Mouse (Mus musculus): ENCODE data around the gene Tex36.

Tex36 gene

DNA sequence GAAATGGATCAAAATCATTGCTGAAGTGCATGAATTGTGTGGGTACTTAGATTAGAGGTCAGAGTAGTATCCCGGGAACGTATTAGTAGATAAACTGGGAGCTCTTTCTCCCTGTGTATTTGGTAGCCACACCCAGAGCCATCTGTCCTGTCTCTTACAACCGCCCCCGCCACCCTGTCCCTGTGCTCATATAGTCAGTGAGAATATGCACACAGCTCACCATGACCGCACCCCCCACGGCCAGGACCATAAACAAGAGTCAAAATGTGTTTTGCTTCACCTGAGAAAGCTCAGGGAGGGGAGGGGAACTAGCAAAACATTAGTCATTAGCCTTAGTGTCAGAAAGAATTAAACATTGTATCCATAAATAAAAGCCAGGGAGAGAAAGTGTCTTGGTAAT is 18.7 kb downstream of the Tex36 start:
- DNase-seq = no peak

DNA sequence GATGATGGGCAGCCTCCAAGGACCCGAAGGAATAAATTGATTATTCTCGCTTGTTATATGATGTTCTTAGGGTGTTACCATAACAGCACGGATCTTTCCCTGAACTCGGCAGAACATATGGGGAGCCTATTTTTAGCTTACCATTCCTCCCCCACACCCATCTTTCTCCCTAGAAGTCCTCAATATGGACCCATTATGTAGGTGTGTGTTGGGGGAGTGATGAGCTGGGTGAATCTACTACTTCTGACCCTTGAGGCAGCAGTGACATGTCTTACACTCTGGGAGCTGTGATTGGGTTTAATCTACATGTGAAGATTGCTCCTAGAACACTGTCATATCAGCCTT is 21.7 kb downstream of the Tex36 start:
- no peak for DNase-seq

DNA sequence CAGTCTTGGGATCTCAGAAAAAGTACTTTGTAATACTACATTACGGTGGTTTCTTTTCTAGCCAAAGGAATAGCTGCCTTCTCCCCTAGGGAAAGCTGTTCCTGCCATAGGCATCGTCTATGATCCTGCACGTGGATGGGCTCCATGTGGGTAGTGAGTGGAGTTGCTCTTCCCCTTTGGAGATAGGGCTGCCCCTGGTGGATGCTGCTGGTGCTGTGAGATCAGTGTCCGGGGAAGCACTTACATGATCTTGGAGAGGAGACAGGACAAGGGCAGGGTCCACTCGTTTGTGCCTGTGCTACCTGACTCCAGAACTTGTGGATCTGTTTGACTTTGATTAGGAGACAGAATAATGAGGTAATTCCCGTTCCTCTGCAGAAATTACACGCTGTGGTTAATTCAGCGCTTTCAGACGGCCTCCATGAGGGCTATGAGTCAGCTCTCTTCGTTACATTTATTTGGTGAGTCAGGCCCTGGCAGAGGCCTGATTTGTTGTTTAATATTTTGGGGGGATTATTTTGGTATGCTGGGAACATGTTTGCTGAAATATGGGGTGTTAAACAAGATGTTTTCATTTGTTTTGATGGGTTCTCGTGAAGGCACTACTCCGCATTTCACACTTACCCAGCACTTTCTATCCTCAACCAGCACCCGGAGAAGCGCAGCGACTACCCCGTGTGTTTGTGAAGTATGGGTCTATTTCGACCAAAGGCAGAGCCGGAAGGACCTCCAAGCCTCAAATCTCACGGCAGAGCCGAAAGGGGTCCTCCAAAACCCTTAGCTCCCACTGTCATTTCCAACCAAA is 22.3 kb downstream of the Tex36 start:
- DNase-seq = no peak

DNA sequence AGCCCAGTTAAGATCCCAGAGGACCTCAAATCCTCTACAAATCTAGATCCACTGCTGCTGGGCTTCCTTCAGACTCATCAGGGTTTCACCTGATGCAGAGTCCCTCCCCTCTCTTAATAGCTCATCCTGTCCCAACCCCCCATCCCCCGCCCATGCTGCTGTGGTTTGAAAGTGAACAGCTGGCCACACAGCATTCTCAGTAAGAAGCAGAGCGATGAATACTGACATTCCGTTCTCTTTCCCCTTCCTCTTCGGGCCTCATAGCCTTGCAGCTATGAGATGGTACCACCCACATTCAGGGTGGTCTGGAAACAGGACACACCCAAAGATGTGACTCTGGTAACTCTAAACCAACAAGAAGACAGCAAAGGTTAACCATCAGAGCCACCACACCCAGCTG is 25.1 kb downstream of the Tex36 start:
- peak; percentile 15 for DNase-seq

DNA sequence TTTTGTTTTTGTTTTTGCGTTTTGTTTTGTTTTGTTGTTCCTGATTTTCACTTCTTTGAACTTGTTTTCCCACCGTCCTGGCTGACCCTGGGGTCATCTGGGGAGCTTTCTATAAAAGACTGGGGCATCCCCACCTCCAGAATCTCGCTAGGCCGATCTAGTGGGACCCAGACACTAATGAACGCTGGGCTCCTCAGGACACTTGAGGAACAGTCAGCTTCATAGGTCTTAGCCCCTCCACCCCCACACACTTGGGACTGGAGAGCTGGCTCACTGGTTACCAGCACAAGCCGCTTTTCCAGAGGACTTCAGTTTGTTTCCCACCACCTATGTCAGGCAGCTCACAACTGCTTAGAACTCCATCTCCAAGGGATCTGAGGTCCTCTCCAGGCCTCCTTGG is 25.7 kb downstream of the Tex36 start:
- DNase-seq = no peak

DNA sequence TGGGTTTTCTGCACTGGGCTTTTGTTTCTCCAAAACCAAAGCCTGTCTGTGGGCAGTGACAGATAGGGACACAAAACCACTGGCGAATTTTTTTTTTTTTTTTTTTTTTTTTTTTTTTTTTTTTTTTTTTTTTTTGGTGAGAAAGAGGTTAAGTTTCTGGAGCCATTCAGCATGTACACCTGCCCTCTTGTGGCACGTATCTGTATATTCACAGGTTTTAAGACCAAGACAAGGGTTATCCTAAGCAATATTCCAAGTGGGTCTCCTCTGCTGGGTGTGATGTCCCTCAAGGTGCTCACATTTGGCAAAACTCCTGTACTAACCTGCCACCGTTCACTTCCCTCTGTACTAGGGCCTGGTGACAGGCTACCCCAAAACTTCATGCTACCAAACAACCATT is 30.0 kb downstream of the Tex36 start:
- DNase-seq = peak; percentile 44

DNA sequence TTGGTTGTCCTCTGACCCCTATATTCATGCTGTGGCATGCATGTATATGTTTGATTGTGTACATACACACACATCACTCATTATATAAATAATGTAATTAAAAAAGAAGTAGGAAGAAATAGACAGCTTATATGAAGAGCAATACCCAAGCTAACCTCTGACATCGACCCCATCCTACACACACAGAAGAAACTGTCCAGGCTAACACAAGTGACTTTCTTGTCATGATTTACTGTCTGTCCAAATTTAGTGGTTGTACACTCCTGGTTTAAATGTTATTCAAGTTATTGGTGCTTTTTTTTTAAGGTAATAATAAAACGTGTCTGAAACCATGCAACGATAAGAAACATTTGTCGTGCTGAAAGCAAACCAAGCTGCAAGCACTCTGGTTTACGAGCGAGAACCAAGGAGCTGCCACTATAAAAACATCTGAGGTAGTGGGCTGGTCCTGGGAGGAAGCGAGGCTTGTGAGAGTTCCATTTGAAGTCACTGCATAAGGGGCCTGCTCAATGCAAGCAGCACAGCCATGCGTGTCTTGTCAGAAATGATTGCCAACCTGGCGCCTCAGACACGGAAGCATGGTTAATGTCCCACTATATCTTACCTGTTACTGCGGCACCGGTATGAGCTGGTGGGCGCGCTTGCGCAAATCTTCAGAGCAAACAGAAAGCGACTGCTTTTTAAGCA is 32.6 kb downstream of the Tex36 start:
- no peak for DNase-seq

DNA sequence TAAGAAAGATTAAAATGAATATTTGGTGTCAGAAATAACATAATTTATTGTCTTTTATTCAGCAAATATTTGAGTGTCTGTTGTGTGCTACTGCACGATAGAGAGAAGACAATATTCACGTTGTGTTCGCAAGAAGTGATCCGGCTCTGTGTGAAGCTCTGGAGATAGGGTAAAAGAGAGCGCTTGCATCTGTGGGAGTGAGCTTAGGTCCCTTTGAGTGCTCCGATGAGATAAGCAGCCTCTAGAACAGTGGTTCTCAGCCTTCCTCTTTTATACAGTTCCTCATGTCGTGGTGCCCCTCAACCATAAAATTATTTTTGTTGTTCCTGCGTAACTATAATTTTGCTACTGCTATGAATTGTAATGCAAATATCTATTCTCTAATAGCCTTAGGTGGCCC is 37.4 kb downstream of the Tex36 start:
- DNase-seq = no peak

DNA sequence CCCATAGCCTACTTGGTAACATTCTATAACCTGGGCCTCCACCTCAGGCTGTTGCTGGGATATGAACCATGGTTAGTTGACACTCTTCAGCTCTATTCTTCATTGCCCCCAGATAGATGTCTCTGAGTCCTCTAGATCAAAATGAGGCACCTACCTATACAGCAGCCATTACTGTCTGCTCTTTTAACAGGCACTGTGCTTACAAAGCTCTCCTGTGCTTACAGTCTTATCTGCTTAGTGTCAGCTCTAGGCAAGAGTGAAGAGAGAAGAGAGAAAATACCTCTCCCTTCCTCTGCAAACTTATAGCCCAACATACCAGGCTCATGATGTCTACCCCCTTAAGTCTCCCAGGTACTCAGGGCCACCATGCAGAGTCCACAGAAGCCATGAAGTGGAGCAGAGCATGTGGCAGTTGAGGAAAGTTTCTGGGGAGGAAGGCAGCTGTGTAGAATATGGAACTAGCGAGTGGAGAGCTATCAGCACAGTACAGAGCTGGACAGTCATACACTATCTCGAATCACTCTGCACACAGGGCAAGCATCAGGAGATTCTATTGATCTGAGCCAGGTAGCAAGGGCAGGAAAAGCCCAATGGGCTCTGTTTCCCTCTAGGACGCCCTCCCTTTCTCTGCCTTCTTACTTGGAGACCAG is 38.7 kb downstream of the Tex36 start:
- no peak for DNase-seq

DNA sequence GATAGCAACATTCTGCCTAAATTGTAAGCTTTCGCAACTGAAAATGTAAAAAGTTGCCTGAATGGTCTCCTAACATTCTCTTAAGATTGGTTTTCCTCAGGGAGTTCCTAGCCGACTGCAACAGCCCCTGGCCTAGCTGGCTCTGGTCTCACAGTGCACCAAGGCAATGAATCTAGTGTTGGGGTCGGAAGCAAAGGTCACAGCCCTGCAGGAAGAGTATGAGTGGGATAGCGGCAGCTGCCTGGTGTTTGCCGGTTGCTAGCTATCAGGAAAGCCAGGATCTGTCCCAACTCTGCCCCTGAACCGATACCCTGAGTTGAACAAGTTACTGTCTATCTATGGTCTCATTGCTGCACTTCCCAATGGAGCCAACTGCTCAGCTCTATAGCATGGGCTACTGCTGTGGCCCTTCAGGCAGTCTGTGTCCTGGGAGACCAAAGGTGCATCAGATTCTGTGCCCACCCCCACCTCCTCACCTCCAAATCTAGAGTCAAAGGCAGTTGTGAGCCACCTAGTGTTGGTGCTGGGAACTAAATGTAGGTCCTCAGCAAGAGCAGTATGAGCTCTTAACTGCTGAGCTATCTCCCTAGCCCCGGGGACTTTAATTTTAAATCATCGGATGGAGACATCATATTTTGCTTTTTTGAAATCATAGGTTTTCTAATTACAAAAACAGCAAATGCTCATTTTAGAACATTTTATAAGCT is 46.0 kb downstream of the Tex36 start:
- DNase-seq = peak; percentile 63

DNA sequence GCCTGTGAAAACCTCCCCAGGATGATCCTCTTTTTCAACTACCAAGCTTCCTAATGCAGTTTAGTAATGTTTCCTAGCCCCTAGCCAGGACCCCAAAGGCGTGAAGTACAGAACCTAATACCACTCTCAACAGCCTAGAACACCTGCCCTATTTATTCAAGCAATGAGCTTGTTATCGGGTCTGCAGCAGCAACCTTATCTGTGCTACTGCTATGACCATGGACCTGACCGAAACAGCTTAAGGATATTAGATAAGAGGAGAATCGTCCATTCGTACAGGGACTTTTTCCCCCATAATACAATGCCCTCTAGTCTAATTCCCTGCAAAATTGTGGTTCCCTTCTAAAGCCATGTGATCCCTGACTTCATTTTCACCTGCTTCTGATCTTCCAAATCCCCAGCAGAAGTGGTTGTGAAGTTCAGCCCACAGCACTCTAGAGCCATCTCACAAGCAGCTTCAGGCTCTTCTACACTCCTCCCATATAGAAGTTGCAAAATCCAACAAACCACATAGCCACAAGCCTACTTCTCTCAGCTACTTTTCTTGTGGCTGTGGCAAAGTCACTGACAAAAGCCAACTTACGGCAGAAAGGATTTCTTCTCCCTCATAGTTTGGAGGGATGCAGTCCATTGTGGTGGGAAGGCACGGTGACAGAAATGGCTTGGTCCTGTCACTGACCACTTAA is 49.5 kb downstream of the Tex36 start:
- no peak for DNase-seq

DNA sequence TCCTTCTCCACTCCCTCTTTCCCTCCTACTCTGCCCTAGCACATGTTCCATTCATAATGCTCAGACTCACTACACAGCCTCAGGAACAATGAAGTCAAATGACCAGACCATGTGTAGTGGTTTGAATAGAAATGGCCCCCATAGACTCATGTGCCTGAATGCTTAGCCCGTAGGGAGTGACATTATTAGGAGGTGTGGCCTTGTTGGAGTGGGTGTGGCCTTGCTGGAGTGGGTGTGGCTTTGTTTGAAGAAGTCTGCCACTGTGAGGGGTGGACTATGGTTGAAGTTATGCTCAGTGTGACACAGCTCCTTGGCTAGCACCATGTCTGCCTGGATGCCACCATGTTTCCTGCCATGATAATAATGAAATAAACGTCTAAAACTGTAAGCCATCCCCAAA is 51.0 kb downstream of the Tex36 start:
- DNase-seq = no peak

DNA sequence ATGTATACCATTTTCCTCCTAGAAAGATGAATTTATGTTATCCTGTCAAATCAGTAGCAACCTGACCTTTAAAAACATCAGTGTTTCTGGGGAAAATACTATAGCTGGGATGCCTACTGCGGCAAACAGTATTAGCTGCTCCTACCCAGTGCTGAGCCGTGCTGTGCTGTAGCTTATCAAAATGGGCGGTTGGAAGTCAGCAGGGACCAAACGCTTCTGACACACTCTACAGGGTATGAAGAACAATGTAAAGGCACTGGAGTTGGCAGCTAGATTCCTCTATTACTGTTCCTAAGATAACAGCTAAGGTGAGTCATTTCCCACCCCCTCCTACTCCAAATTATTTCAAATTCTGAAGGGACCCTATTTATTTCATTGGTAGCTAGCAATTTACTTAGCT is 53.5 kb downstream of the Tex36 start:
- no peak for DNase-seq

DNA sequence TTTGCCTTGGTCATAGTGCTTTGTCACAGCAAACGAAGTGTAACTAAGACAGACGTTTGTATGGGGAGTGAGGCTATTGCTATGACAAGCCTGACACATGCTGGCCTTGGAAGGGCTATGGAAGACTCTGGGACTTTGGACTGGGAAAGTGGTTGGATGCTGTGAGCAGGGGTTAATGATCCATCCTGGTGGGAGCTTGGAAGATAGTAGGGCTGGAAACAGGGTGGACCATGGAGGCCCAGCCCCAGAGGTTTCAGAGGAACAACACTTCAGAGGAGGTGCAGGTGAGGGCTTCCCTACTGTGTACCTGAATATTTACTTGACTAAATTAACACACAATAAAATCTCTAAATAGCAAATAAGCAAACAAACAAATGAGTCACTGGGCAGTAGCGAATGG is 56.3 kb downstream of the Tex36 start:
- no peak for DNase-seq

DNA sequence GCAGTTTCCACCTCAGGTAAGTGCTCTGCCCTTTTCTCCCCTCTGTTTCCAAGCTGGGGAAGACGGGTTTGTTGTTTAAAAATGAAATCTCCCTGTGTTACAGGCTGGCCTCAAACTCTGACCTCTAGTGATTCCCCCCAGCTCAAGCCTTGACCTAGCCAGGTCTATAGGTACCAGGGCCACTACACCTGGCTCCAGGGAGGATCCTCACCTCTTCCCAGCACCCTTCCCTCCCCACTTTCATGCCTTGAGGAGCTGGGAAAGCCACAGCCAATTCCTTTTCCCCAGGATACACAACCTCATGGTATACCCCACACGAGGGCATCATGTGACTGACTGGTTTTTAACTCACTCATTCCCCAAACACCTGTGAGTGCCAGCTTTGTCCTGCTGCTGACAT is 57.0 kb downstream of the Tex36 start:
- no peak for DNase-seq

DNA sequence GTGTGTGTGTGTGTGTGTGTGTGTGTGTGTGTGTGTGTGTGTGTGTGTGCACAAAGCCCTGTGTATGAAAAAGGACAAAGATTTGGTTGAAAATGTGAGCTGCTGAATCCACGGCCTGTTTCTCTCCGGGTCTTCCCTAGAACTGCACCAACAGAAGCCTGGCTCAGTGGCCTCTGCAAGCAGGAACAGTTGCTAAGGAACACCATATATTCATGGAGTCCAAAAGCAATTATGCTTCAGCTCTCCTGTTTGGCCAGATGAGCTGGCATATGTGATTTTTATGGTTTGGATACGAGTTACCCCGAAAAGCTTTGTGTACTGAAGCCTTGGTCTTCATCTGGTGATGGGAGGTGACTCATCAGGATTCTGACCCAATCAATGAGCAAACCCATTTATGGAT is 58.8 kb downstream of the Tex36 start:
- no peak for DNase-seq

DNA sequence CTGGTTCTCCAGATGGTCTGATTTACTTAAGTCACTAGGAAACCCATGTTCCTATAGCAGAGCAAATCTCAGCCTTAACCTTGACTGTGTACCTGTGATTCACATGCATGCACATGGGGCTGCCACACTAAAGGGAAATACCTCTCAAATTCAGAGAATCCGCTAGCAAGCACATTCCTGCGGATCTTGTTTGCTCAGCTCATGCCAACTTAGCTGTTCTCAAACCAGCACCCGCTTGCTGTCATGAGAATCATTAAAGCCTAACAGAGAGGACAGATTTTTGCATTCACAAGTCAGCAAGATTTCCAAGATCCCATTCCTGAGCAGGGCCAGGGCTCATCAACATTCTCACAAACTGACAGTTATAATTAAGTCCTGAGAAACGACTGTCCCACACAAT is 64.6 kb downstream of the Tex36 start:
- no peak for DNase-seq
